27 mouse cellular contexts compared by ENCODE assay signal in the genomic region with DNA sequence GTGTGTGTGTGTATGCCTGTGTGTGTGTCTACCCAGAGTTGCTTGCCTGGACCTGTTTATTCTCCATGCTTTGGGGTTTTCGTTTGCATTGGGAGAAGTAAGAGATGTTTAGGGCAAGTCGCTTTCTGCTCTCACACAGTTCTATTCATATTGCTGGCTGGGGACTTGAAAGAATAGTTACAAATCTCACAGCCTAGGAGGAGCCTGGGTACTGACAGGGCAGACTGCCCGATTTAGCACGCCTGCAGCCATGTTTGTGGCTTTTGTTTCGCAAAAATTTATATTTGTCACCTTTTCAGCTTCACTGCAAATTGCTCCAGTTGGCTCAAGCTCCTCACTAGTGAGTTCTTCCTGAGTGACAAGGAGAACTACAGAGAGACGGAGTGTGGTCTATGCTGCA. TPM values are rescaled to one million over a fixed set of nuclear protein-coding genes. Genes with fewer than 3 reads are reported as not detected.
DNase-seq lines count a peak whose midpoint lies in the region; TF ChIP-seq lines count a peak whose summit lies in the region.
"Had no signal": no experiment of that assay in that cellular context is flagged by ENCODE, and none has a peak within 500 bp of the region (broad histone marks: within the 10 kb centered on the region; RNA-seq: fewer than 3 reads in every experiment).

No protein-coding gene starts in this region.

- H3K27ac ChIP-seq in left cerebral cortex, adult 2 months = no peak overlapping the region
- H3K27ac ChIP-seq: forebrain, embryonic 13.5 days; heart, embryonic 10.5 days; limb, embryonic 10.5 days; liver, embryonic 15.5 days; lung, embryonic 15.5 days had no signal

- H3K4me3 ChIP-seq in left cerebral cortex, adult 2 months = no peak overlapping the region
- H3K4me3 ChIP-seq: forebrain, embryonic 13.5 days; heart, embryonic 10.5 days; limb, embryonic 10.5 days; liver, embryonic 15.5 days; lung, embryonic 15.5 days had no signal

- intact Hi-C loops in left cerebral cortex, postnatal 4 days (cut with DNase I) = no loop called here
- intact Hi-C loops in left cerebral cortex, adult 2 months (cut with DNase I) = no loop called here

- DNase-seq in cerebellum, postnatal 14 days = peak; percentile 28 to 33
- DNase-seq in cerebellum, adult 11-12 months = no peak
- peak; percentile 43 for DNase-seq in left cerebral cortex, postnatal 4 days
- no peak for DNase-seq in left cerebral cortex, adult 2 months (ENCODE audit: extremely low spot score in 1 of 2, low spot score in 2 of 2)
- peak; percentile 21 for DNase-seq in 3T3-L1 (ENCODE audit: low read depth, low spot score)
- peak; percentile 23 for DNase-seq in fat pad, adult 2 months (ENCODE audit: extremely low read depth, low read depth, low spot score)
- no peak for DNase-seq in left cerebral cortex, adult 9 months (ENCODE audit: low spot score in 2 of 2)
- no peak for DNase-seq in kidney, adult 9 months
- DNase-seq: adrenal gland, adult 2 months; cerebellum, adult 8-10 months; kidney, adult 8-10 months; kidney, postnatal 36 days; liver; lung, postnatal 36 days; thymus, postnatal 14 days had no signal

- TF ChIP-seq CTCF in left cerebral cortex, adult 2 months (IDR thresholded peaks at IDR 0.05) = no peak

RNA-seq across cellular contexts. Expression of gene Tdgf1, which starts 14.4 kb away (rescaled TPM):
- total RNA-seq in left cerebral cortex, postnatal 4 days (2021) = under 1 TPM in 1 of 2 experiments, not detected in 1; 0.54 TPM
- total RNA-seq in left cerebral cortex, adult 2 months (2021) = under 1 TPM; 0.16 to 0.32 TPM
- total RNA-seq: adrenal gland, adult 2 months; common myeloid progenitor, adult 5-6 weeks; gastrocnemius, adult 8-10 months; granulocyte monocyte progenitor cell, adult 5-6 weeks; hematopoietic stem cell, adult 5-6 weeks; megakaryocyte-erythroid progenitor cell, adult 5-6 weeks had no signal

RNA-seq across cellular contexts. Expression of gene Fam240a, which starts 14.9 kb away (rescaled TPM):
- not detected for total RNA-seq in left cerebral cortex, postnatal 4 days (2021)
- not detected for total RNA-seq in left cerebral cortex, adult 2 months (2021)
- total RNA-seq: adrenal gland, adult 2 months; adrenal gland, postnatal 4 days; common myeloid progenitor, adult 5-6 weeks; granulocyte monocyte progenitor cell, adult 5-6 weeks; hematopoietic stem cell, adult 5-6 weeks; layer of hippocampus, adult 8-10 months; megakaryocyte-erythroid progenitor cell, adult 5-6 weeks had no signal

RNA-seq across cellular contexts. Expression of gene Lrrc2, which starts 19.8 kb away (rescaled TPM):
- total RNA-seq in left cerebral cortex, postnatal 4 days (2021) = under 1 TPM; 0.46 to 0.48 TPM
- 1 to 10 TPM in 1 of 2 experiments, under 1 TPM in 1; 0.84 to 2.1 TPM for total RNA-seq in left cerebral cortex, adult 2 months (2021)

RNA-seq across cellular contexts. Expression of gene Tmie, which starts 51.7 kb away (rescaled TPM):
- total RNA-seq in left cerebral cortex, postnatal 4 days (2021) = 1 to 10 TPM; 2.8 to 3.4 TPM
- 1 to 10 TPM; 3.0 to 3.4 TPM for total RNA-seq in left cerebral cortex, adult 2 months (2021)
- total RNA-seq: granulocyte monocyte progenitor cell, adult 5-6 weeks; megakaryocyte-erythroid progenitor cell, adult 5-6 weeks had no signal

RNA-seq across cellular contexts. Expression of gene Als2cl, which starts 51.9 kb away (rescaled TPM):
- total RNA-seq in left cerebral cortex, postnatal 4 days (2021) = 1 to 10 TPM; 4.4 to 5.9 TPM
- 10 to 100 TPM in 1 of 2 experiments, 1 to 10 TPM in 1; 8.4 to 10.8 TPM for total RNA-seq in left cerebral cortex, adult 2 months (2021)
- total RNA-seq: granulocyte monocyte progenitor cell, adult 5-6 weeks had no signal

Comparison
In these comparisons a context has a peak if more than half of its experiments do, and no peak if none do; other contexts are left out.
1. DNase-seq: peak in cerebellum, postnatal 14 days (2 of 2), left cerebral cortex, postnatal 4 days (single experiment), 3T3-L1 (single experiment) and fat pad, adult 2 months (single experiment); none in cerebellum, adult 11-12 months (single experiment), left cerebral cortex, adult 2 months (0 of 2), left cerebral cortex, adult 9 months (0 of 2) and kidney, adult 9 months (single experiment).